Mouse (Mus musculus): ENCODE data around the gene Naa35. TPM values are rescaled to one million over a fixed set of nuclear protein-coding genes. Genes with fewer than 3 reads are reported as not detected.

Gene Naa35
- 107 TPM for polyA plus RNA-seq (2014; fragmentation: Illumina TruSeq; extraction: RNeasy Lipid Tissue Mini Kit (QIAGEN cat#74804); ENCODE audit: low read depth, low replicate concordance)

GRCm38 (mm10) chr13:59584947-59585647 lies at the start of gene Naa35, which contains the start of gene Agtpbp1:
TSS of gene Naa35 (plus strand) at chr13:59585259.
TSS of gene Agtpbp1 (minus strand) at chr13:59585227.

DNA sequence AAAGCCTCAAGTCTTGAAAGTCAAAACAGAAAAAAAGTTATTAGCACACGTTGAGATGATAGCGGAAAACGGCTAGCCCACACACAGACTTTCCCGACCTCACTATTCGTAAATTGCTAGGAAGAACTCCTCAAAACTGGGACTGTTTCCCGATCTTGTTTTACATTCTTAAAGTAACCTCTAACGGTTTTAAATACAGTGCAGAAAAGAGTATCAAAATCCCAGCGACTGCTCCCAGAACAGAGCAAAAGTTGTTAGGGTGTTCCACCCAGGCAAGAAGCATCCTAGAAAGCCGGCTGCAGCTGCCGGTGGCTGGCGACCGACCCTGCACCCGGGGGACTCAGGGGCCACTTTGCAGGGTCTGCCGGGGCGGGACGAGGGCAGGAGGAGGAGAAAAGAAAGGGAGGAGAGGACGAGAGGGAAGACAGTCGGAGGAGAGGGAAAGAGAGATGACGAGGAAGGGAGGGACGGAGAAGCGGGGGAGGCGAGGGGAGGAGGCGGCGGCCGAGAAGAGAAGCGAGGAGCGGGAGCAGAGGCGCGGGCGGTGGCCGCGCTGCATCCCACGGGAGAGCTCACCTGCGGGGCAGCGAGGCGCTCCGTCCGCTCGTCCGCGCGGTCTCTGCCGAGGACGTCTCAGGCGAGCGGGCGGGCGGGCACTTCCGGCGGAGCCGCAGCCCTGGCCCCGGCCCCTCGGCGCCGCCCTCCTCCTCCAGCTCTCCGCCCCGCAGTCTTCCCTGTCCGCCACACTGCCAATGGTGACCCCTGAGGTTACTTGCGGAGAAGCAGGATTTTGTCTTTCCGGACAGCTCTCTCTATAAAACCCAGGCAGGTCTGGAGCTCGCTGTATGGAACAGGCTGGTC lies 90.3 kb downstream of the Naa35 start, which contains the start of gene Golm1:
TSS of gene Golm1 (minus strand) at position 661 of the 861 bp plus-strand sequence.

Other genes starting within 250 kb of the Naa35 start
- 10.1 TPM for gene Agtpbp1, start within 50 bp of the Naa35 start, polyA plus RNA-seq (2014; fragmentation: Illumina TruSeq; extraction: RNeasy Lipid Tissue Mini Kit (QIAGEN cat#74804); ENCODE audit: low read depth, low replicate concordance)
- 2.4 TPM for gene Golm1, start 90.6 kb downstream of the Naa35 start, polyA plus RNA-seq (2014; fragmentation: Illumina TruSeq; extraction: RNeasy Lipid Tissue Mini Kit (QIAGEN cat#74804); ENCODE audit: low read depth, low replicate concordance)
- gene 4921517D22Rik, start 108.8 kb downstream of the Naa35 start, polyA plus RNA-seq (2014; fragmentation: Illumina TruSeq; extraction: RNeasy Lipid Tissue Mini Kit (QIAGEN cat#74804); ENCODE audit: low read depth, low replicate concordance), result not detected
- not detected for gene Spata31d1a, start 125.1 kb downstream of the Naa35 start, polyA plus RNA-seq (2014; fragmentation: Illumina TruSeq; extraction: RNeasy Lipid Tissue Mini Kit (QIAGEN cat#74804); ENCODE audit: low read depth, low replicate concordance)
- not detected for gene Spata31d1b, start 127.0 kb downstream of the Naa35 start, polyA plus RNA-seq (2014; fragmentation: Illumina TruSeq; extraction: RNeasy Lipid Tissue Mini Kit (QIAGEN cat#74804); ENCODE audit: low read depth, low replicate concordance)
- gene Spata31d1d, start 146.5 kb downstream of the Naa35 start, polyA plus RNA-seq (2014; fragmentation: Illumina TruSeq; extraction: RNeasy Lipid Tissue Mini Kit (QIAGEN cat#74804); ENCODE audit: low read depth, low replicate concordance), result not detected
- gene 1700014D04Rik, start 161.5 kb downstream of the Naa35 start, polyA plus RNA-seq (2014; fragmentation: Illumina TruSeq; extraction: RNeasy Lipid Tissue Mini Kit (QIAGEN cat#74804); ENCODE audit: low read depth, low replicate concordance), result 0.11 TPM
- 55.3 TPM for gene Isca1, start 184.6 kb downstream of the Naa35 start, polyA plus RNA-seq (2014; fragmentation: Illumina TruSeq; extraction: RNeasy Lipid Tissue Mini Kit (QIAGEN cat#74804); ENCODE audit: low read depth, low replicate concordance)
- gene Gm49354, start 197.0 kb downstream of the Naa35 start, polyA plus RNA-seq (2014; fragmentation: Illumina TruSeq; extraction: RNeasy Lipid Tissue Mini Kit (QIAGEN cat#74804); ENCODE audit: low read depth, low replicate concordance), result not detected
- gene Tut7, start 237.9 kb downstream of the Naa35 start, polyA plus RNA-seq (2014; fragmentation: Illumina TruSeq; extraction: RNeasy Lipid Tissue Mini Kit (QIAGEN cat#74804); ENCODE audit: low read depth, low replicate concordance), result 102 TPM